Comparison of ENCODE assay signal across 15 mouse cellular contexts in genomic region chr14:47709546-47709945, GRCm38 (mm10).
"Had no signal": no experiment of that assay in that cellular context is flagged by ENCODE, and none has a peak within 500 bp of the region (broad histone marks: within the 10 kb centered on the region; RNA-seq: fewer than 3 reads in every experiment).

No protein-coding gene starts in this region.

- H3K4me3 ChIP-seq: layer of hippocampus, adult 2 months; liver, embryonic 15.5 days had no signal

- H3K9me3 ChIP-seq: liver, embryonic 15.5 days had no signal

- H3K27me3 ChIP-seq: liver, embryonic 15.5 days had no signal

- H3K9ac ChIP-seq: liver, embryonic 15.5 days had no signal

- H3K27ac ChIP-seq: kidney, postnatal 0 days; layer of hippocampus, adult 2 months; liver, embryonic 15.5 days; stomach, postnatal 0 days had no signal

- H3K4me2 ChIP-seq: liver, embryonic 11.5 days; liver, embryonic 15.5 days; midbrain, embryonic 11.5 days had no signal

- H3K4me1 ChIP-seq: liver, embryonic 15.5 days had no signal

- DNase-seq: kidney, postnatal 25 days; layer of hippocampus, adult 9-11 months; lung, adult 18-20 months; lung, postnatal 14 days; lung, postnatal 4 days; midbrain, embryonic 14.5 days; thymus, adult 2 months; thymus, postnatal 14 days; thymus, postnatal 4 days had no signal
